Mouse (Mus musculus) C2C12 (cell line): ENCODE data around the gene Rps19.

Experiments used
- CTCF ChIP-seq: IDR thresholded peaks from one replicate; pipeline ENCODE4 v1.5.1; 2011; ENCODE audit not compliant: control insufficient read depth, insufficient read depth, insufficient read length
- MYOD1 ChIP-seq: IDR thresholded peaks from one replicate; pipeline ENCODE4 v1.6.1; 2011; ENCODE audit warnings: low read depth; ENCODE audit not compliant: control insufficient read depth, insufficient read length

- TF ChIP-seq CTCF (no peak), MYOD1 (no peak)
These were observed 43.8 kb upstream of the Rps19 start for GRCm38 (mm10) chr7:24840331-24840730.
